Comparison of ENCODE assay signal across 9 mouse cellular contexts in the genomic region with DNA sequence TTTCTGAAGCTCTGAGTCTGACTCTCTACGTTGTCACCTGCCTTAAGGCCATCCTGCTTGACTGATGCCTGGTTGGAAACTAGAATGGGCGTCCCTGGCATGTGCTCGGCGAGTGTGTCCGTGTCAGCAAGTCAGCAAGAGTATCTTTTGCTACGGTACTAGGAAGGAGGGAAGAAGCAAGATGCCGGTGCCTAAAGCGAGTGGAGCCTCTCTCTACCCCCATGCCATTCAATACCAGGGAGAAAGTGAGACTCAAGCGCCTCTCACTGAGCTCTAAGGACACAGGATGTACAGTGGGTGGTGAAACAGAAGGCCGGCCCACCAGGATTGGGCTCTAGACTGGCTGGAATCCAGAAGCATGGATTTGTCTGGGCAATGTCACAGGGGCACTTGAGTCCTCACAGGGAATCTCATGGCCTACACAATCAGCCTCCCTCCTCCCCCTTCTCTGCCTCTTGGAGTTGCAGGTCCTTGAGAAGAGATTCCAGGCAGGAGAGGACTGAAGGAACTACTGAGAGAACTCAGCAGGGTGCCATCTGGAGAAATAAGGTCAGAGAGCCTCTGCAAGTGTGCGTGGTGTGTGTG. TPM values are rescaled to one million over a fixed set of nuclear protein-coding genes. Genes with fewer than 3 reads are reported as not detected.
A peak's percentile ranks its signal among the peaks of the same experiment; 100 is the strongest.
DNase-seq lines count a peak whose midpoint lies in the region; ATAC-seq lines count a peak whose summit lies in the region.
"Had no signal": no experiment of that assay in that cellular context is flagged by ENCODE, and none has a peak within 500 bp of the region (broad histone marks: within the 10 kb centered on the region; RNA-seq: fewer than 3 reads in every experiment).

No protein-coding gene starts in this region.

- no peak overlapping the region for H3K27ac ChIP-seq in kidney, embryonic 15.5 days
- H3K27ac ChIP-seq in embryonic facial prominence, embryonic 12.5 days: no peak overlapping the region
- no peak overlapping the region for H3K27ac ChIP-seq in neural tube, embryonic 12.5 days

- H3K4me1 ChIP-seq in kidney, embryonic 15.5 days: peaks cover 23% of the 10 kb centered on the region
- peaks cover 12% of the 10 kb centered on the region; the same call in 1 of the 2 replicates for H3K4me1 ChIP-seq in embryonic facial prominence, embryonic 12.5 days
- H3K4me1 ChIP-seq in neural tube, embryonic 12.5 days: peaks cover 8% of the 10 kb centered on the region; the same call in 1 of the 2 replicates

- H3K4me3 ChIP-seq in kidney, embryonic 15.5 days (replicated peaks): peak overlapping the region; percentile 53
- H3K4me3 ChIP-seq in embryonic facial prominence, embryonic 12.5 days: peak overlapping the region; percentile 45
- H3K4me3 ChIP-seq in neural tube, embryonic 12.5 days: peak overlapping the region; percentile 29; the same call in 1 of the 2 replicates

- DNase-seq in kidney, adult 18-20 months: no peak
- peak; percentile 22 for DNase-seq in induced T-regulatory cell, adult 2 months (ENCODE audit: low read depth)
- DNase-seq in gastrocnemius, postnatal 14 days: no peak
- no peak for DNase-seq in cerebellum, adult 9-10 months
- no peak for DNase-seq in kidney, postnatal 4 days
- DNase-seq: gastrocnemius, postnatal 10 days had no signal

- no peaks in the 10 kb centered on the region for H3K9me3 ChIP-seq in kidney, embryonic 15.5 days (replicated peaks)
- H3K9me3 ChIP-seq in embryonic facial prominence, embryonic 12.5 days: 0 out of 2 replicates have a peak, but pooled peaks cover 3% of the 10 kb centered on the region
- H3K9me3 ChIP-seq in neural tube, embryonic 12.5 days: no peaks in the 10 kb centered on the region

- WGBS in kidney, embryonic 15.5 days: 8% methylated on average over 11 of the region's 11 CpGs
- WGBS in embryonic facial prominence, embryonic 12.5 days: 6% methylated on average over 11 of the region's 11 CpGs
- 10% methylated on average over 11 of the region's 11 CpGs for WGBS in neural tube, embryonic 12.5 days

- ATAC-seq in kidney, embryonic 15.5 days (replicated peaks; ENCODE audit: low FRiP score): no peak
- no peak for ATAC-seq in embryonic facial prominence, embryonic 12.5 days (ENCODE audit: insufficient number of reproducible peaks, insufficient read depth, low FRiP score, low TSS enrichment)
- ATAC-seq in neural tube, embryonic 12.5 days (ENCODE audit: low FRiP score, low read depth): no peak

- H3K9ac ChIP-seq in kidney, embryonic 15.5 days: no peak overlapping the region
- no peak overlapping the region for H3K9ac ChIP-seq in embryonic facial prominence, embryonic 12.5 days
- H3K9ac ChIP-seq in neural tube, embryonic 12.5 days: no peak overlapping the region

- peak overlapping the region; percentile 89 for H3K4me2 ChIP-seq in kidney, embryonic 15.5 days
- peak overlapping the region; percentile 74 for H3K4me2 ChIP-seq in embryonic facial prominence, embryonic 12.5 days (replicated peaks)
- peak overlapping the region; percentile 58 for H3K4me2 ChIP-seq in neural tube, embryonic 12.5 days (replicated peaks)

- intact Hi-C loops in gastrocnemius, postnatal 14 days (cut with DNase I; ENCODE audit: low total_unique reads): no loop called here

- no peaks in the 10 kb centered on the region for H3K36me3 ChIP-seq in kidney, embryonic 15.5 days
- no peaks in the 10 kb centered on the region for H3K36me3 ChIP-seq in embryonic facial prominence, embryonic 12.5 days
- H3K36me3 ChIP-seq in neural tube, embryonic 12.5 days: no peaks in the 10 kb centered on the region

- peaks cover 78% of the 10 kb centered on the region for H3K27me3 ChIP-seq in kidney, embryonic 15.5 days
- H3K27me3 ChIP-seq in embryonic facial prominence, embryonic 12.5 days: peaks cover 57% of the 10 kb centered on the region
- H3K27me3 ChIP-seq in neural tube, embryonic 12.5 days (replicated peaks): peaks cover 76% of the 10 kb centered on the region

RNA-seq across cellular contexts. Expression of gene Sp9, which starts 7.0 kb away (rescaled TPM):
- 0.06 TPM in 1 of 2 replicates, not detected in the other for polyA plus RNA-seq in kidney, embryonic 15.5 days (2015; fragmentation: Nextera tagmentation; extraction: Ambion mirVana)
- 0.90 and 1.6 TPM in 2 replicates for polyA plus RNA-seq in embryonic facial prominence, embryonic 12.5 days (2016; fragmentation: Nextera tagmentation; extraction: Ambion mirVana)
- polyA plus RNA-seq in neural tube, embryonic 12.5 days (2016; fragmentation: Nextera tagmentation; extraction: Ambion mirVana): 2.2 and 2.7 TPM in 2 replicates
- total RNA-seq in gastrocnemius, postnatal 14 days (2021): not detected

RNA-seq across cellular contexts. Expression of gene Ola1, which starts 46.0 kb away (rescaled TPM):
- polyA plus RNA-seq in kidney, embryonic 15.5 days (2015; fragmentation: Nextera tagmentation; extraction: Ambion mirVana): 88.9 and 97.6 TPM in 2 replicates
- 106 and 108 TPM in 2 replicates for polyA plus RNA-seq in embryonic facial prominence, embryonic 12.5 days (2016; fragmentation: Nextera tagmentation; extraction: Ambion mirVana)
- polyA plus RNA-seq in neural tube, embryonic 12.5 days (2016; fragmentation: Nextera tagmentation; extraction: Ambion mirVana): 84.5 and 86.3 TPM in 2 replicates
- total RNA-seq in gastrocnemius, postnatal 14 days (2021): 10 to 100 TPM; 97.2 to 98.5 TPM

RNA-seq across cellular contexts. Expression of gene Scrn3, which starts 47.7 kb away (rescaled TPM):
- 18.5 TPM in 2 replicates for polyA plus RNA-seq in kidney, embryonic 15.5 days (2015; fragmentation: Nextera tagmentation; extraction: Ambion mirVana)
- 13.9 and 16.2 TPM in 2 replicates for polyA plus RNA-seq in embryonic facial prominence, embryonic 12.5 days (2016; fragmentation: Nextera tagmentation; extraction: Ambion mirVana)
- polyA plus RNA-seq in neural tube, embryonic 12.5 days (2016; fragmentation: Nextera tagmentation; extraction: Ambion mirVana): 11.2 and 12.3 TPM in 2 replicates
- total RNA-seq in gastrocnemius, postnatal 14 days (2021): 10 to 100 TPM; 26.8 to 28.6 TPM

RNA-seq across cellular contexts. Expression of gene Cir1, which starts 47.8 kb away (rescaled TPM):
- 24.5 and 25.8 TPM in 2 replicates for polyA plus RNA-seq in kidney, embryonic 15.5 days (2015; fragmentation: Nextera tagmentation; extraction: Ambion mirVana)
- polyA plus RNA-seq in embryonic facial prominence, embryonic 12.5 days (2016; fragmentation: Nextera tagmentation; extraction: Ambion mirVana): 26.8 and 29.7 TPM in 2 replicates
- 23.9 and 24.6 TPM in 2 replicates for polyA plus RNA-seq in neural tube, embryonic 12.5 days (2016; fragmentation: Nextera tagmentation; extraction: Ambion mirVana)
- 10 to 100 TPM; 12.4 to 13.8 TPM for total RNA-seq in gastrocnemius, postnatal 14 days (2021)
